Mouse (Mus musculus) hindbrain, embryonic 13.5 days (tissue): ENCODE results near the gene Ccdc146. TPM values are rescaled to one million over a fixed set of nuclear protein-coding genes. Genes with fewer than 3 reads are reported as not detected.

ENCODE experiments used
- ATAC-seq: fragments of 200-750 bp; cut with Nextera tagmentation; 2 replicates; pipeline ENCODE4 v1.8.0; 2017; ENCODE audit warnings: moderate TSS enrichment; ENCODE audit not compliant: low FRiP score
- H3K27ac ChIP-seq: fragments of 300-500 bp; sonication (generic); 2 replicates; pipeline ENCODE4 v1.5.1; 2015; ENCODE audit warnings: inconsistent platforms, mild to moderate bottlenecking, moderate library complexity
- H3K27me3 ChIP-seq: fragments of 300-500 bp; sonication (generic); 2 replicates; pipeline ENCODE4 v1.6.1; 2015; ENCODE audit warnings: mild to moderate bottlenecking, inconsistent platforms
- H3K36me3 ChIP-seq: fragments of 300-500 bp; sonication (generic); 2 replicates; pipeline ENCODE4 v1.6.1; 2015; ENCODE audit warnings: mild to moderate bottlenecking, inconsistent platforms
- H3K4me1 ChIP-seq: fragments of 300-500 bp; sonication (generic); replicated peaks from 2 replicates; pipeline ENCODE4 v1.6.1; 2015; ENCODE audit warnings: inconsistent platforms
- H3K4me2 ChIP-seq: fragments of 300-500 bp; sonication (generic); 2 replicates; pipeline ENCODE4 v1.6.1; 2015; ENCODE audit warnings: inconsistent platforms, mild to moderate bottlenecking, moderate library complexity
- H3K4me3 ChIP-seq: fragments of 300-500 bp; sonication (generic); 2 replicates; pipeline ENCODE4 v1.5.1; 2015; ENCODE audit warnings: mild to moderate bottlenecking, inconsistent platforms
- H3K9ac ChIP-seq: fragments of 300-500 bp; sonication (generic); 2 replicates; pipeline ENCODE4 v1.6.1; 2015; ENCODE audit warnings: mild to moderate bottlenecking, inconsistent platforms
- H3K9me3 ChIP-seq: fragments of 300-500 bp; sonication (generic); 2 replicates; pipeline ENCODE4 v1.6.1; 2016; ENCODE audit warnings: inconsistent platforms
- WGBS: fragments of 180-500 bp; shearing (Covaris S2); methylation state at CpG from one replicate; pipeline ENCODE4 v1.1.7; 2015; 5-methylcytosine and 5-hydroxymethylcytosine counted together
- polyA plus RNA-seq: library from polyadenylated mRNA; unstranded; fragments of >200 nt; fragmentation: Nextera tagmentation; extraction: Ambion mirVana; gene quantifications from 2 replicates; pipeline ENCODE4 v1.2.1, GENCODE M21; 2015

Gene Ccdc146
- polyA plus RNA-seq, 1 experiment from 2014 or later: 1.7 TPM

DNA sequence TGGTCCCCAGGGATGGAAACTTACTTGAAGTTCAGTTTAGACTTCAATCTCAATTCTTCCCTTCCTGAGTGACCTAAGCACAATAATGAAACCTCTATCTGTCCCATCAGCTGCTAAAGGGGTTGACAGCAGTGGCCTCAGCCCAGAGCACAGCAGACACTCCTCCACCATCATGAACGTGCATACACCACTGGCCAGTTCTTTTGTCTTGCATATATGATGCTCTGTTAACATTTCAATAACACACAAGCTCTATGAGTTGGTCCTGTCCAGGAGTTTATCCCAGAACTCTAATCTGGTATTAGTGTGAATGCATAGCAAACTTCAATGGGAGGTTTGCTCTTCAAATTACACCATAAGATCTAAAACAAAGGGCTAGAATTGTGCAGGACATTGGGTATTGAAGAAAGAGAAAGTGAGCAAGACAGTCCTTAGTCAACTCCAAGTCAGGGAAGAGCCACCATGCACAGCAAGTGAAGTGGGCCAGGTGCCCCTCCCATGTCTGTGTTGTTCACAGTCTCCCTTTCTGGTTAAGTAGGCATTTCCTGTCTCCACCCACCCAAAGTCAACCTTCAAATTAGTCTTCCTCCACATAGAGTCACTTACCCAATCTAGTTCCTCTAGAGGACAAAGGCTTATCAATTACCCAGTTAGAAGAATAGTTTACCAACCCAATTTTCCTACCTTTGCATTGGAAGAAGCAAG is 10.2 kb downstream of the Ccdc146 start:
- WGBS: 67% methylated on average over 1 of the region's 1 CpGs
- no peak overlapping the region for H3K4me3 ChIP-seq
- no peaks in the 10 kb centered on the region for H3K36me3 ChIP-seq
- no peaks in the 10 kb centered on the region for H3K4me1 ChIP-seq
- no peak overlapping the region for H3K4me2 ChIP-seq
- H3K9ac ChIP-seq: no peak overlapping the region
- H3K27me3 ChIP-seq: no peaks in the 10 kb centered on the region
- H3K9me3 ChIP-seq: no peaks in the 10 kb centered on the region
- no peak overlapping the region for H3K27ac ChIP-seq
- no peak for ATAC-seq

DNA sequence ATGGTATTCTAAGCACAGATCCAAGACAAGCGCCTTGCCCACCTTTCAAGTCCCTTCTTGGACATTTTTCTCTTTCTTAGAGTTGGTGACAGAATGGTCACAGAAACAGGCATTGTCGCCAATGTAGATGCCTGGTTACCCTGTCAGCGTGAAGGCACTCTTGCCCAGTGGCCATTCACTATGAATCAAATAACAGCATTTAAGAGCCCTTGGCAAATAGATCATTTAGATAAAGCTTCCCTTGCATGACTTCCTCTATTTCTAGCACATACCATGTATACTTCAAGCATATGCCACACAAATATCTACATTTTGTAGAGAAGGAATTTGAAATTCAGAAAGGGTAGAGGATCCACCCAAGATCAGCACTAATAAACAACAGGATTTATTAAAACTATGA is 11.2 kb downstream of the Ccdc146 start:
- 87% methylated on average over 3 of the region's 3 CpGs for WGBS
- Histone ChIP-seq H3K4me3 (no peak overlapping the region), H3K27ac (no peak overlapping the region), H3K9me3 (no peaks in the 10 kb centered on the region), H3K36me3 (no peaks in the 10 kb centered on the region), H3K27me3 (no peaks in the 10 kb centered on the region), H3K4me1 (no peaks in the 10 kb centered on the region), H3K9ac (no peak overlapping the region), H3K4me2 (no peak overlapping the region)
- no peak for ATAC-seq

DNA sequence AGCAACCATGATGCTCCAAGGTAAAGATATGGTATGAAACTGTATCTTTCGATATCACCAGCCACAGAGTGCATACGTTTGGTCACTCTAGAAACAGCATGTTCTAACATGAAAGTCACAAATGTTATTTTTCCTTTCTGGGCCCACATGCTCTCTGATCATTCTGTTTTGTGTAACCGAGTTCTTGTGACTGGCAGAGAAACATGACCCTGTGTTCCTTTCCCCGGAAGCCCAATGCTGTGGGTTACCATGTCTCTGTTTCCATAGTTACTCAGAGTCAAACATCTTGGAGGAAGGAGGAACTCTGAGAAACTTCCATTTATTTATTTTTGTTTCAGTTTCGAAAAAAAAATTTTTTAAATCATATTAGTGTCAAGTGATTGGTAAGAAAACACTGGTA is 12.4 kb downstream of the Ccdc146 start:
- H3K36me3 ChIP-seq: no peaks in the 10 kb centered on the region
- WGBS: 76% methylated on average over 5 of the region's 5 CpGs
- no peak overlapping the region for H3K4me3 ChIP-seq
- no peak overlapping the region for H3K27ac ChIP-seq
- H3K9ac ChIP-seq: no peak overlapping the region
- no peaks in the 10 kb centered on the region for H3K9me3 ChIP-seq
- no peaks in the 10 kb centered on the region for H3K4me1 ChIP-seq
- H3K27me3 ChIP-seq: no peaks in the 10 kb centered on the region
- H3K4me2 ChIP-seq: no peak overlapping the region
- ATAC-seq: no peak

DNA sequence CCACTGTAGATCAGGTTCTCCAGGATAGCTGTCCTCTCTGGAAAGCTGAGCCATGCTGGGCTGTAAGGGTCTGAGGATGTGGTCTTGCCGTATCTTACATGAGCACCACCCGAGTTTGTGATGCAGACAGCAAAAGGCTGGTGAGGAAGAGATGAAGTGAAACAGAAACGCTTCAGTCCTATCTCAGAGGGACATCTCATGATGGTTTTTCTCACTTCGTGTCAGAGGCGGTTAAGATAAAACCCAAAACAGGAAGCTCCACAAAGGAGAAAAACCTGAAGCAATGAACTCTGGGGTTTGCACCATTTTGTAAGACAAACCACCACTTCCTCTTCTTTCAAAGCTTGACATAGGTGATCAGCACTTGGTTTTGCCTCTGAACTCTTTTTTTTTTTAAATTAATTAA is 13.2 kb downstream of the Ccdc146 start:
- 89% methylated on average over 5 of the region's 5 CpGs for WGBS

DNA sequence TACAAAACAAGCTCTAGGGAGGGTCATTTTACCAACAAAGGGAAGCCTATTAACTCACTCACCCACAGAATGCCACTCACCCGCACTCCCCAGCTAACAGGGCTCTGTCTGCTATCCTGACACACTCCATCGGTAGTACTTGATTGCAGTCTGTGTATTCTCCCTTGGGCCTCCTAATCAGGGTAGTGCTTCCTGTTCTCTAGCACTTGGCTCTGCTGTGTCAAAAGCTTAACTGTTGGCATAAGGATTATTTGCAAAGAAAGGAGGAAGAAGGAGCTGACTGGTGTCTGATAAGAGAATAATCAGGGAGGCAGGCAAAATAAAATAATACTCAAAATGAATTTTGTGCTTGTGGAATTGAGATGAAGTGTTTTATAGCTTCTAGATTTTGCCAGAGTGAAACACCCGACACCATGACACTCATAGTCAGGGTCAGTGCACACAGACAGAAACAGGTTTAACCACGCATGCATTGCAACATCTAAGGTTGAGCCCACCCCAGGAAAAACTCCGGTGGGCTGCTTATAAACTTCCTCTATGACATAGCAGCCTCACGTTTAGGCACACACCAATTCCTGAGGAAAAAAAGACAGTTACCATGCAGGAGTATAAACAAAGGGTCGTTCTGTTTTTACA is 29.2 kb downstream of the Ccdc146 start:
- no peak overlapping the region for H3K27ac ChIP-seq
- no peak overlapping the region for H3K4me2 ChIP-seq
- H3K36me3 ChIP-seq: no peaks in the 10 kb centered on the region
- no peaks in the 10 kb centered on the region for H3K27me3 ChIP-seq
- H3K9me3 ChIP-seq: no peaks in the 10 kb centered on the region
- WGBS: 59% methylated on average over 7 of the region's 7 CpGs
- no peak overlapping the region for H3K9ac ChIP-seq
- H3K4me3 ChIP-seq: no peak overlapping the region
- ATAC-seq: no peak
- peaks cover 9% of the 10 kb centered on the region for H3K4me1 ChIP-seq

More for the DNA sequence above, 13.2 kb downstream of the Ccdc146 start:
- Histone ChIP-seq H3K27ac (no peak overlapping the region), H3K9ac (no peak overlapping the region), H3K27me3 (no peaks in the 10 kb centered on the region), H3K4me3 (no peak overlapping the region), H3K4me1 (no peaks in the 10 kb centered on the region), H3K4me2 (no peak overlapping the region), H3K36me3 (no peaks in the 10 kb centered on the region), H3K9me3 (no peaks in the 10 kb centered on the region)
- no peak for ATAC-seq

DNA sequence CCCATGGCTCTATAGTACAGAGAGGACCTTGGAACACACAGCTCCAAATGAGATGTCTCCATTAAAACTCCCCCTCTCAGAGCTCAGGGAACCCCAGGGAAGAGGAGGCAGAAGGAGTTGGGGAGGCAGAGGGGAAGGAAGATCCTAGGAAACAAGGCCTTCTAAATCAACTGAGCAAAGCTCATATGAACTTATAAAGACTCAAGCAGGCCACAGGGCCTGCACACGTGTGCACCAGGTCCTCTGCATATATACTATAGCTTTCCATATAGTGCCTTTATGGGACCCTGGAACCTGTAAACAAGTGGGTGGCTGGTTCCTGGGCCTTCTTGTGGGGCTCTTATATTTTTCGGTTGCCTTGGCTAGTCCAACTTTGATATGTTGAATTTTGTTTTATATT is 29.9 kb downstream of the Ccdc146 start:
- no peak for ATAC-seq
- no peak overlapping the region for H3K27ac ChIP-seq
- no peak overlapping the region for H3K9ac ChIP-seq
- no peaks in the 10 kb centered on the region for H3K27me3 ChIP-seq
- no peak overlapping the region for H3K4me3 ChIP-seq
- H3K4me2 ChIP-seq: no peak overlapping the region
- H3K36me3 ChIP-seq: no peaks in the 10 kb centered on the region
- H3K9me3 ChIP-seq: no peaks in the 10 kb centered on the region
- WGBS: 90% methylated on average over 2 of the region's 2 CpGs
- H3K4me1 ChIP-seq: peaks cover 9% of the 10 kb centered on the region

DNA sequence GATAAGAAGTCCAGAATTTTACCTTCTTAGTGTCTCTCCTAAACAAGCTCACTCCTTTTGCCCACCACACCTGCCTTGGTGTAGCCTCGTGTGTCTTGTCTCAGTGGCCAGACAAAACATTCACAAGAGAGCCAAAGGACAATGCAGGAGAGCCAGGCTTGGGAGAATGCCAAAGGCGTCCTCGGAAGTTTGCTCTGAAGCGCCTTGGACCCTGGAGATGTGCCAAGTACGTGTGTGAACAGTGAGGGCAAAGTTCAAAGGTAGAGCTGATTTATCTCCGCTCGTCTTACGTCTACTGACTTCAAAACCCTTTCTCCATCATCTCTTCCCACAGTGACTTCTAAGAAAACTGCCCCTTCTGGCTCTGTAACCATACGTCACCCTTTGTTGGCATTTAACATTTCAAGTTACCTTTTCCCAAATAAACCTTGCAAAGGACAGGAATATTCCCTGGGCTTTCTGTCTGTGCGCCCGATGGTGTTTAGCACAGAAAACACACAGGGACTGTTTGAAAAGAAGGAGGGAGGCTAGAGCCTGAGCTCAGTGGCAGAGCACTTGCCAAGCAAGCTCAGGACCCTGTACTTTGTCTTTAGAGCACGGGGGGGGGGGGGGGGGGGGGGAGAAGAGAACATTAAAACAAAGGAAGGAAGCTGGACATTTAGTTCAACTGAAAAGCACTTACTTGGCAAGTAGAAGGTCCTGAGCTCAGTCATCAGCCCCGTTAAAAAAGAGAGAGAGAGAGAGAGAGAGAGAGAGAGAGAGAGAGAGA is 32.7 kb downstream of the Ccdc146 start:
- Histone ChIP-seq H3K4me2 (no peak overlapping the region), H3K4me3 (no peak overlapping the region), H3K27me3 (no peaks in the 10 kb centered on the region), H3K27ac (no peak overlapping the region), H3K9me3 (no peaks in the 10 kb centered on the region), H3K4me1 (peaks cover 9% of the 10 kb centered on the region), H3K36me3 (no peaks in the 10 kb centered on the region), H3K9ac (no peak overlapping the region)
- ATAC-seq: no peak
- WGBS: 57% methylated on average over 12 of the region's 13 CpGs

DNA sequence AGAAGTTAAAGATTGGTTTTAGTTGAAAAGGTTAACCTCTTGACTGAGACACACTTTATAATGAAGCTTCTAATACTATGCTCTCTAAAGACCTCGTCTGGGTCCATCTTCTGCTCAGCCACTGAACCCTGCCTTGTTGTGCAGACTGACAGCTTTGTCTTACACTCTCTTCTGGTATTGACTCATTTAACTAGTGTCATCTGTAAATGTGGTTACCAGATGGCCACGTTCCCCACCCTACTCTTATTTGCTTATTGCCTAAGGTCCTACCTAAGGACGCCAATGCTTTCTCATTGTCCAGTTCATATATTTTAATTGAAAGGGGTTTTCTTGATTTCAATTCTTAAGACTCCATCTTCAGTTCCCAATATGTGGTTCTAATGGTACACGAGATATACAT is 35.6 kb downstream of the Ccdc146 start:
- no peaks in the 10 kb centered on the region for H3K9me3 ChIP-seq
- no peak overlapping the region for H3K27ac ChIP-seq
- H3K4me3 ChIP-seq: no peak overlapping the region
- no peaks in the 10 kb centered on the region for H3K27me3 ChIP-seq
- no peaks in the 10 kb centered on the region for H3K36me3 ChIP-seq
- ATAC-seq: no peak
- H3K4me1 ChIP-seq: peaks cover 4% of the 10 kb centered on the region; the same call in 1 of the 2 replicates
- H3K9ac ChIP-seq: no peak overlapping the region
- WGBS: 83% methylated on average over 4 of the region's 4 CpGs
- no peak overlapping the region for H3K4me2 ChIP-seq

DNA sequence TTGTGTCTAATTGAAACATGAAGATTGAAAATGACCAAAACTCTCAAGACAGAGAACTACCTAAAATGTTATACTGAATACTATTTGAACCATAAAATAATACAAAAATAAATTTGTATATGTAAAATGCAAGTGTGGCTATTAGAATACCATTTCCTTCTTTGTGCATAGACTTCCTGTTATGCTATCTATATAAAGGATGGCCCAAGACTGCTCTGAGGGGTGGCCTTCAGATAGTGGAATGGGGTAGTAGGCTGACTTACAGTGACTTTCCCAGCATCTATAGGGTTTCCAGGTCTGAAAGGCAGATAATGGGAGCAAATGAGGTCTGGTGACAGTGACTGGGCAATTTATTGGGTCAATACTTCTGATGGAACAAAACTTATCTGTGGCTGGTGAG is 37.1 kb downstream of the Ccdc146 start:
- Histone ChIP-seq H3K4me3 (no peak overlapping the region), H3K27me3 (no peaks in the 10 kb centered on the region), H3K27ac (no peak overlapping the region), H3K4me2 (no peak overlapping the region), H3K9ac (no peak overlapping the region), H3K9me3 (no peaks in the 10 kb centered on the region), H3K4me1 (peaks cover 4% of the 10 kb centered on the region; the same call in 1 of the 2 replicates), H3K36me3 (no peaks in the 10 kb centered on the region)
- ATAC-seq: no peak

DNA sequence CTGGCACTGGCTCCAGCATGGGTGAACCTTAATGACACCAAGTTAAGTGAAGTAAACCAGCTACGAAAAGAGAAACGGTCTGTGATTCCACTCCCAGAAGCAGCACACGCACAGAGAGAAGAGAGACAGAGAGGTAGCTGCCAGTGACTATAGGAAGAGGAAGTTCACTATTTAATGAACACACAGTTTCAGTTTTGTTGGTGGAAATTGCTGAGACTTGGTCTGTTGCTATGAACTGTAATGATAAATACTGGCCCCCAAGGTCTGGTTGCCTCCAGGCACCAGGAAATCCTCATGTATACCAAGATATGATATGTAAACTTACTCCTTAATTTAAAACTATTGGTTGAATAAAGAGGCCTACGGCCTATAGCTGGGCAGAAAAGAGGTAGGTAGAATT is 38.0 kb downstream of the Ccdc146 start:
- WGBS: 94% methylated on average over 4 of the region's 4 CpGs
- no peak for ATAC-seq
- H3K27ac ChIP-seq: no peak overlapping the region

DNA sequence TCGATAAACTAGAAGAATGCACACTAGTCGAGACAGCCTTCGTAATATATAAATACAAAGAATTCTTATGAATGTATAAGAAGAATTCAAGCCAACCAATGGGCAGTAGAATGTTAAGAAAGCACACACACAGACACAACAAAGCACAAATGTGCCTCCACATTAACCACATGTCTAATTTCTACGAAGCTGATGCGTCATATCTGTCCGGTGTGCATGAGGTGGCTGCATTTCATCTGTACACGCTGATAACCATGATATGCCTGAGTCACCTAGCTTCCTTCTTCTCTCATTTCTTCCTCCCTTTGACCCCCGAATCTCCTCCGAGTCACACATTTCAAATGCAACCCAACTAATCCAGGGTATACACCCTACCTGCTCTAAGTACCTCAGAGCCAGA is 39.5 kb downstream of the Ccdc146 start:
- H3K4me2 ChIP-seq: no peak overlapping the region
- no peaks in the 10 kb centered on the region for H3K27me3 ChIP-seq
- no peak overlapping the region for H3K9ac ChIP-seq
- H3K4me3 ChIP-seq: no peak overlapping the region
- H3K4me1 ChIP-seq: no peaks in the 10 kb centered on the region
- H3K27ac ChIP-seq: no peak overlapping the region
- H3K9me3 ChIP-seq: no peaks in the 10 kb centered on the region
- H3K36me3 ChIP-seq: no peaks in the 10 kb centered on the region
- 94% methylated on average over 9 of the region's 9 CpGs for WGBS
- ATAC-seq: no peak

More for the DNA sequence above, 38.0 kb downstream of the Ccdc146 start:
- H3K36me3 ChIP-seq: no peaks in the 10 kb centered on the region
- H3K9me3 ChIP-seq: no peaks in the 10 kb centered on the region
- H3K27me3 ChIP-seq: no peaks in the 10 kb centered on the region
- H3K4me2 ChIP-seq: no peak overlapping the region
- no peaks in the 10 kb centered on the region for H3K4me1 ChIP-seq
- H3K4me3 ChIP-seq: no peak overlapping the region
- no peak overlapping the region for H3K9ac ChIP-seq

DNA sequence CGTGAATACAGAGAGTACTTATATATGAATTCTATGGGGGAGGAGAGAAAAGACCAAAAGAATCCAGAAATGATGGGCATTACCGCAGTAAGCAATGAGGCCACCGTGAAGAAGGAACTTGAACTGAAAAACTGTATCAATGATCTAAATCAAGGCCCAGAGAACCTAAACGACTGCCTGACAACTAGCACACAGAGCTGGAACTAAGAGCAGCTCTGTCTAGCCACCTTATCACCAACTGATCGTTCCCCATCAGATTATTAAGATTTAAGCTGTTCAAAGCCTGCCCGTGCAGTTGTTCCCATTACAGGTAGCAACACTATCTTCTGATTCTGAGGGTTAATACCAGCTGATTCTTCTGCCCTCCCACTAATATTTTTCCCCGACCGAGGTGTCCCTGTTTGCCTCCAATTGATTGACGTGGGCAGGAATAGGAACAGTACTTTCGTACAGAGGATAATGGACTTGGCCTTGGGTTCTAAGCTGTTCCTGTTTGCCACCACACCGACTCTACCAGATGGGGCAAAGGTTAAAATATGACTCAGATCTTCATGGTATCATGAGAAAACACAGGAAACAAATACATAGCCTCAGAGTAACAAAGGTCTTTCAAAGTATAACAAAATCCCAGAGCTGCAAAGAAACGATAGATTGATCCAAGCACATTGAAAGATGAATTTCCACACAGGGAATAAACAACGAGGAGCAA is 40.1 kb downstream of the Ccdc146 start:
- 84% methylated on average over 13 of the region's 13 CpGs for WGBS
- no peaks in the 10 kb centered on the region for H3K36me3 ChIP-seq
- ATAC-seq: no peak
- H3K4me2 ChIP-seq: no peak overlapping the region
- no peaks in the 10 kb centered on the region for H3K4me1 ChIP-seq
- no peaks in the 10 kb centered on the region for H3K9me3 ChIP-seq
- no peak overlapping the region for H3K27ac ChIP-seq
- H3K9ac ChIP-seq: no peak overlapping the region
- H3K4me3 ChIP-seq: no peak overlapping the region
- no peaks in the 10 kb centered on the region for H3K27me3 ChIP-seq
